Mouse (Mus musculus): ENCODE data around the gene Rpl22. TPM values are rescaled to one million over a fixed set of nuclear protein-coding genes. Genes with fewer than 3 reads are reported as not detected.

The Rpl22 gene
- polyA plus RNA-seq (2015; fragmentation: Nextera tagmentation; extraction: Ambion mirVana) = 337 and 396 TPM in 2 replicates

DNA sequence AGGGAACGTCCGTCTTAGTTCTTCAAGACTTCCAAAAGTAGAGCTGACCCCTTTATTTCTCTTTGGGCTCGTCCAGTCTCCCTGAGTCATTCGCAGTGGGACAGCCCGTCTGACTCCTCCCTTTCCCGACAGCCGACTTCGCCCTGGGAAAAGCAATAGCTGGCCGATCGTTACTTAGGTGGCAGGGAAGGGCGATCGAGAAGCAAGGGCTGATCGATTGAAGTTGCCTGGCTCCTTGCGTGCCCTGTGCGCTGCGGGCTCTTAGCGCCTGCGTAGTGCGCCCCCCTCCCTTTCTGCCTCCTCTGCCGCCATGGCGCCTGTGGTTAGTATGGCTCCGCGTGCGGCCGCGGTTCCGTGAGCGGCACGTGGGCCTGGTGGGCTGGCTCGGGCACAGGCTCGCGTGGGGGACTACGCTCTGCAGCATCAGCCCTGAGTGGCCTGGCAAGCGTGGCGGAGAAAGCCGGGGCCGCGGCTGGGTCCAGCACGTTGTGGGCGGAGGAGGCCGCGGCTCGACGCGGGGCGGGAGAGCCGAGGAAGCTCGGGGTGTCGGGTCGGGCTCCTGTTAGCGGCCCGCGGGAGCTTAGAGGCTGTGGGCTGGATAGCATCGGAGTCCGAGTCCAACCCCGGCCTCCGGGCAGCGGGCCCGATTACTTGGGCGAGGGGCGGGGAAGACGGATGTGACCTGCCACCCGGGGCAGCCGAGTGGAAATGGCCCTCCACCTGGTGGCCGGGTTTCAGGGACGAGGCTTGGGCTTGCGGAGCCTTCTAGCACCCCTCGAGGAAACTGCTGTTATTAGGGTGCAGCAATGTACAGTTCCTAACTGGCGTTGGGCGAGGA, at the start of gene Rpl22:
Gene Rpl22, plus strand, starts transcription at position 169 of the 838 bp plus-strand sequence.

DNA sequence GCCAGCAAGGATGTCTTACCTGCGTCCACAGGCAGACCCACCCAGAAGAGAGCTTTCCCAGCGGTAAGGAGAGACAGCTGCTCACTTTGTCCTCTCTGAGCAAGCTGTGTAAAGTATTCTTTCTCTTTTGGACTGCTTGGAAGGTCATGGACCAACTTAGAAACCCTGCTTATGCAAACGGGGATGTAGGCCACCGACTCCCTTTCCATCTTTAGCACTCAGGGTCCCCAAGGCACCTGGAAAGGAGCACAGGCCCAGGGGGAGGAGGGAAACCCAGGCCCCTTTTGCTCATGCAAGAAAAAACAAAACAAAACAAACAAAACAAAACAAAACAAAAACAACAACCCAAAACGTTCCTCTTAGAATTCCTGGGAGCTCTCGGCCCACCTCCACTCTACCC, 34.0 kb upstream of the Rpl22 start, which contains the start of gene Hes3:
Gene Hes3, minus strand, starts transcription at position 101 of the 400 bp plus-strand sequence.

DNA sequence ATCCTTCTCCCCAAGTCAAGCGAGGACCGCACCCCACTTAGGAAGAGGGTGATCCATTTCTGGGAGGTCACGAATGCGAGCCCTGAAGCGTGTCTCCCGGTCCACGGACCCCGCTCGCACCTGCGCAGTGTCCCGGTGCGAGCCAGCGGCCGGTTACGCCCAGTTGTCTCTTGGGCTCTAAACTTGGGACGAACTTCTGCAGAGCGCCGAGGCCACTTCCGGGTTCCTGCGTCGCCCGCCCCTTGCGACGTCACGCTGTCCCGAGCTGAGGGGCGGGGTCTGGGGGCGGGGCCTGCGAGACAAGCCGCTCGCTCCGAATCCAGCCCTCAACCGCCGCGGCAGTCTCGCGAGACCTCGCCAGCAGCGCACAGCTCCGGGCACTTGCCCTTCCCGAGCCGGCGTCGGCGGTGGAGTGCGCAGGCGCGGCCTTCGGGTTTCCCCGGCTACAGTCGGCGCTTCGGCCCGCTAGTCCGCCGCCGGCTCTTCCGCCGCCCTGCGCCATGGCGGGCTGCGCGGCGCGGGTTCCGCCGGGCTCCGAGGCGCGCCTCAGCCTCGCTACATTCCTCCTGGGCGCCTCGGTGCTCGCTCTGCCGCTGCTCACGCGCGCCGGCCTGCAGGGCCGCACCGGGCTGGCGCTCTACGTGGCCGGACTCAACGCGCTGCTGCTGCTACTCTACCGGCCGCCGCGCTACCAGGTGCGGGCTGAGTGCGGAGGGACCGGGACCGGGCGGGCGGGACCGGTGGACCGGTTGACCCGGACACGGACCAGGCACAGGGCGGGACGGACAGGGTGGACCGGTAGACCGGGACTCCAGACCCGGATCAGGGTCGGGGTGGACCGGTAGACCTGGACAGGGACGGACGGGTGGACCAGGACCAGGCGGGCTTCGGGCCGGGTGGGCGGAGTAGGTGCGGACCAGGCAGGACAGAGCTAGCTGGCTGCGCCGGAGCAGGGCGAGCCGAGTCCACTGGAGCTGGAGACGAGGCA, 28.4 kb upstream of the Rpl22 start, which contains the start of gene Icmt:
Gene Icmt, plus strand, starts transcription at position 354 of the 988 bp plus-strand sequence.

DNA sequence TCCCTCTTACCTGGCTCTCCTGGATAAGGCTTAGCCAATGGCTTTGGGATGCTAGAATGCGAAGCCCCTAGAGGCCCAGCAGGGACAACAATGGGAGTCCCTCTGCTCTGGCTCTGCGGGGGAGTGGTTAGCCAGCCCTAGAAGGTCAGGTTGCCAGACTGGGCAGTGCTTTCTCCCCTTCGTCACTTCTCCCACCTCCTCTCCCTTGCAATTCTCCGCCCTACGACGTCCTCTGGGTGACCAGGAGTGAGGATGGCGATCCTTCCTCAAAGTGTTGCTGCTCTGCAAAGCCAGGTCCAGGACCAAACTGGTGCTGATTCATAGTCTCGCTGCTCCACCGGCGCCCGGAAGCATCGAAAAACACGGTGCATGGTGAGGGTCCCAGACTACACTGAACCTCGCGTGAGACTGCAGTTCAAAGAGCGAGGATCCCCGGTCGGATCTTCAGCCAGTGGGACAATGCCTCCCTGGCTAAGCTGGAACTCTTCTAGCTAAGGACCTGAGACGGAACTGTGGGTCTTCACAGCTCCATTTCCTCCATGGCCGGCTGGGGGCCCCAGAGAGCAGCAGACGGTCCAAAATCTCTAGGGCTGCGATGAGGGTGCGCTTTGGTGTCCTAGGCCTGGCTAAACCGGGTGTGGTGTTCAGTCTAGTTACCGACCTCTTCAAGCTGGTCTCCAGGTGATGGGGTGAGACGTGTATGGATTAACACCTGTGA, 6.9 kb upstream of the Rpl22 start, which contains the start of gene Rnf207:
Gene Rnf207, minus strand, starts transcription at position 477 of the 718 bp plus-strand sequence.

DNA sequence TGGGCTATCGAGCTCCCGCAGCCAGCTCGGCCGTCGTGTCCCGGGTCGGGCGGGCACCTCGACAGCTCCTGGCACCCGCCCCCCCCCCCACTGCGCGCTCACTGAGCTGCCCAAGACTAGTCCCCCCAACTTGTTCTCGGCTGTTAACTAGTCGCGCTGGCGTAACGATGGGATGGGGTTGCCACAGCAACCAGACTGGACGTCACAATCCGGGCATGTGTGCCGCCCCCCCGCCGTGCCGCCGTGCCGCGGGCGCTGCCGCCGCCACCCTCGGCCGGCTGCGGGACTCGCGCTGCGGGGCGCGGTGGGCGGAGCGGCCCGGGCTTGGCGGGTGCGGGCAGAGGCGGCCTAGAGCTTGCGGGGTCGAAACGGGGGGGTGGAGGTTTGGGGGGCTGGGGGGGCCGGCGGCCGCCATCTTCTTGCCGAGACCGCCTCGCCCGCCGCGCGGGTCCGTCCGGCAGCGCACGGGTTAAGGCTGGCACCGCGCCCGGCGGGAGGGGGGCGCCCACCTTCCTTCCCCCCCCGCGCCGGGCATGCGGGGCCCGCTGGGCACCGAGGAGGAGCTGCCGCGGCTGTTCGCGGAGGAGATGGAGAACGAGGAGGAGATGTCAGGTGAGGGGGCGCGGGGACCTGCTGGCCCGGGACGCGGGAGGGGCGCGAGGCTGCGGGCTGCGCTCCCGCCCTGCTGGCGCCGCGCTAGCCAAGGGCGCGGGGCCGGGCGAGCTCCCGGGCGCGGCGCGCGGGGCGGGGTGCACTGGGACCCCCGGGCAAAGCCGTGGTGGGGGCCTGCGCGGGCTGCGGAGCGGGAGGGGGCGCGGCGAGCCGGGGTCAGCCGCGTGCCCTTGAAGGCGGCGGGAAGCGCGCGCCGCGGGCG, 13.1 kb downstream of the Rpl22 start, which contains the start of gene Chd5:
Gene Chd5, plus strand, starts transcription at position 233 of the 874 bp plus-strand sequence.

Other genes starting within 250 kb of the Rpl22 start
- gene Tnfrsf25, start 209.8 kb upstream of the Rpl22 start, polyA plus RNA-seq (2015; fragmentation: Nextera tagmentation; extraction: Ambion mirVana) = 0.16 and 0.41 TPM in 2 replicates
- gene Espn, start 173.4 kb upstream of the Rpl22 start, polyA plus RNA-seq (2015; fragmentation: Nextera tagmentation; extraction: Ambion mirVana) = 0.65 and 0.78 TPM in 2 replicates
- not detected in 2 replicates for gene Hes2, start 166.9 kb upstream of the Rpl22 start, polyA plus RNA-seq (2015; fragmentation: Nextera tagmentation; extraction: Ambion mirVana)
- gene Acot7, start 147.6 kb upstream of the Rpl22 start, polyA plus RNA-seq (2015; fragmentation: Nextera tagmentation; extraction: Ambion mirVana) = 26.4 and 29.8 TPM in 2 replicates
- 15.2 and 17.2 TPM in 2 replicates for gene Gpr153, start 51.5 kb upstream of the Rpl22 start, polyA plus RNA-seq (2015; fragmentation: Nextera tagmentation; extraction: Ambion mirVana)
- gene Hes3, start 34.1 kb upstream of the Rpl22 start, polyA plus RNA-seq (2015; fragmentation: Nextera tagmentation; extraction: Ambion mirVana) = not detected in 2 replicates
- 13.8 and 14.9 TPM in 2 replicates for gene Icmt, start 28.5 kb upstream of the Rpl22 start, polyA plus RNA-seq (2015; fragmentation: Nextera tagmentation; extraction: Ambion mirVana)
- 4.2 and 5.9 TPM in 2 replicates for gene Rnf207, start 6.7 kb upstream of the Rpl22 start, polyA plus RNA-seq (2015; fragmentation: Nextera tagmentation; extraction: Ambion mirVana)
- gene Chd5, start 12.9 kb downstream of the Rpl22 start, polyA plus RNA-seq (2015; fragmentation: Nextera tagmentation; extraction: Ambion mirVana) = 0.01 and 0.22 TPM in 2 replicates
- 0.41 and 0.79 TPM in 2 replicates for gene Nphp4, start 151.0 kb downstream of the Rpl22 start, polyA plus RNA-seq (2015; fragmentation: Nextera tagmentation; extraction: Ambion mirVana)
- 3.0 and 5.3 TPM in 2 replicates for gene Kcnab2, start 152.1 kb downstream of the Rpl22 start, polyA plus RNA-seq (2015; fragmentation: Nextera tagmentation; extraction: Ambion mirVana)

All from urinary bladder, postnatal 0 days (tissue).